Mouse (Mus musculus): ENCODE data around the gene Cd209f. TPM values are rescaled to one million over a fixed set of nuclear protein-coding genes. Genes with fewer than 3 reads are reported as not detected.

Gene Cd209f
- polyA plus RNA-seq, 1 experiment from 2014 or later = not detected

Other genes starting within 250 kb of the Cd209f start
- gene Cd209d, start 227.3 kb downstream of the Cd209f start, polyA plus RNA-seq (2014; fragmentation: Nextera tagmentation; extraction: Ambion mirVana) = not detected in 2 replicates
- not detected in 2 replicates for gene Cd209b, start 179.0 kb downstream of the Cd209f start, polyA plus RNA-seq (2014; fragmentation: Nextera tagmentation; extraction: Ambion mirVana)
- 0.66 and 0.77 TPM in 2 replicates for gene Cd209c, start 151.1 kb downstream of the Cd209f start, polyA plus RNA-seq (2014; fragmentation: Nextera tagmentation; extraction: Ambion mirVana)
- gene Cd209g, start 28.3 kb upstream of the Cd209f start, polyA plus RNA-seq (2014; fragmentation: Nextera tagmentation; extraction: Ambion mirVana) = not detected in 2 replicates
- 12.8 and 18.3 TPM in 2 replicates for gene Evi5l, start 60.7 kb upstream of the Cd209f start, polyA plus RNA-seq (2014; fragmentation: Nextera tagmentation; extraction: Ambion mirVana)
- 3.8 and 7.1 TPM in 2 replicates for gene Prr36, start 111.6 kb upstream of the Cd209f start, polyA plus RNA-seq (2014; fragmentation: Nextera tagmentation; extraction: Ambion mirVana)
- gene Lrrc8e, start 121.0 kb upstream of the Cd209f start, polyA plus RNA-seq (2014; fragmentation: Nextera tagmentation; extraction: Ambion mirVana) = 0.41 and 0.43 TPM in 2 replicates
- 22.6 and 24.3 TPM in 2 replicates for gene Map2k7, start 132.9 kb upstream of the Cd209f start, polyA plus RNA-seq (2014; fragmentation: Nextera tagmentation; extraction: Ambion mirVana)
- 0.86 and 2.2 TPM in 2 replicates for gene Gm49320, start 133.0 kb upstream of the Cd209f start, polyA plus RNA-seq (2014; fragmentation: Nextera tagmentation; extraction: Ambion mirVana)
- gene Tgfbr3l, start 142.4 kb upstream of the Cd209f start, polyA plus RNA-seq (2014; fragmentation: Nextera tagmentation; extraction: Ambion mirVana) = 4.7 and 5.9 TPM in 2 replicates
- 61.9 and 63.6 TPM in 2 replicates for gene Snapc2, start 147.2 kb upstream of the Cd209f start, polyA plus RNA-seq (2014; fragmentation: Nextera tagmentation; extraction: Ambion mirVana)
- gene Ctxn1, start 153.4 kb upstream of the Cd209f start, polyA plus RNA-seq (2014; fragmentation: Nextera tagmentation; extraction: Ambion mirVana) = 86.1 and 93.1 TPM in 2 replicates
- gene Timm44, start 170.1 kb upstream of the Cd209f start, polyA plus RNA-seq (2014; fragmentation: Nextera tagmentation; extraction: Ambion mirVana) = 75.7 and 81.2 TPM in 2 replicates
- 14.7 and 17.2 TPM in 2 replicates for gene Ccl25, start 219.4 kb upstream of the Cd209f start, polyA plus RNA-seq (2014; fragmentation: Nextera tagmentation; extraction: Ambion mirVana)
- 201 and 312 TPM in 2 replicates for gene Elavl1, start 219.6 kb upstream of the Cd209f start, polyA plus RNA-seq (2014; fragmentation: Nextera tagmentation; extraction: Ambion mirVana)

All from kidney, embryonic 14.5 days (tissue).